27 mouse cellular contexts compared by ENCODE assay signal in genomic region chr7:144079861-144080260, GRCm38 (mm10).
A peak's percentile ranks its signal among the peaks of the same experiment; 100 is the strongest.
DNase-seq lines count a peak whose midpoint lies in the region; ATAC-seq and TF ChIP-seq lines count a peak whose summit lies in the region.
"Had no signal": no experiment of that assay in that cellular context is flagged by ENCODE, and none has a peak within 500 bp of the region (broad histone marks: within the 10 kb centered on the region; RNA-seq: fewer than 3 reads in every experiment).

No protein-coding gene starts in this region.

- no peak overlapping the region for H3K27ac ChIP-seq in kidney, adult 2 months (ENCODE audit: insufficient read depth, low read depth, low read length)
- no peak overlapping the region for H3K27ac ChIP-seq in kidney, embryonic 16.5 days (ENCODE audit: low read length)
- H3K27ac ChIP-seq: embryonic facial prominence, embryonic 10.5 days; embryonic facial prominence, embryonic 13.5 days; forebrain, embryonic 12.5 days; forebrain, embryonic 15.5 days; heart, embryonic 15.5 days; hindbrain, embryonic 10.5 days; hindbrain, embryonic 13.5 days had no signal

- no peak for TF ChIP-seq POLR2A in kidney, adult 2 months (IDR thresholded peaks at IDR 0.05; ENCODE audit: low read depth, low read length)

- H3K4me1 ChIP-seq in kidney, adult 2 months (ENCODE audit: control insufficient read depth, insufficient read depth, low read length): no peaks in the 10 kb centered on the region
- no peaks in the 10 kb centered on the region for H3K4me1 ChIP-seq in kidney, embryonic 16.5 days (ENCODE audit: insufficient read depth, low read length)
- H3K4me1 ChIP-seq: embryonic facial prominence, embryonic 10.5 days; embryonic facial prominence, embryonic 13.5 days; forebrain, embryonic 12.5 days; forebrain, embryonic 15.5 days; heart, embryonic 12.5 days; heart, embryonic 15.5 days; hindbrain, embryonic 10.5 days had no signal

- H3K27me3 ChIP-seq in kidney, adult 2 months (replicated peaks; ENCODE audit: control insufficient read depth, insufficient read depth, low read length): no peaks in the 10 kb centered on the region
- no peaks in the 10 kb centered on the region for H3K27me3 ChIP-seq in kidney, embryonic 16.5 days (ENCODE audit: insufficient read depth, low read length)
- H3K27me3 ChIP-seq: embryonic facial prominence, embryonic 13.5 days; forebrain, embryonic 12.5 days; forebrain, embryonic 15.5 days; heart, embryonic 12.5 days; heart, embryonic 15.5 days; hindbrain, embryonic 13.5 days had no signal

- WGBS in kidney, adult 2 months: 86% methylated on average over 1 of the region's 1 CpGs
- WGBS in kidney, embryonic 16.5 days: 100% methylated on average over 1 of the region's 1 CpGs

- TF ChIP-seq CTCF in kidney, adult 2 months (conservative IDR thresholded peaks at IDR 0.05; ENCODE audit: insufficient read depth, insufficient read length, low read depth, low read length): no peak

- no peaks in the 10 kb centered on the region for H3K9me3 ChIP-seq in kidney, embryonic 16.5 days (ENCODE audit: low read length)
- H3K9me3 ChIP-seq: embryonic facial prominence, embryonic 13.5 days; forebrain, embryonic 12.5 days; forebrain, embryonic 15.5 days; heart, embryonic 15.5 days; hindbrain, embryonic 13.5 days had no signal

- peak; percentile 52 for DNase-seq in kidney, adult 2 months
- peak; percentile 32 for DNase-seq in kidney, postnatal 14 days
- no peak for DNase-seq in kidney, adult 18-20 months
- DNase-seq in kidney, postnatal 36 days: peak; percentile 33 to 42
- DNase-seq: adrenal gland, adult 8-10 months; adrenal gland, postnatal 25 days; cerebellum, adult 11-12 months; cerebellum, adult 8-10 months; cerebellum, postnatal 10 days; cerebellum, postnatal 36 days; embryo, embryonic 11 days; gastrocnemius, postnatal 25 days; heart, adult 18-20 months; heart, postnatal 10 days; heart, postnatal 36 days had no signal

- ATAC-seq in kidney, embryonic 16.5 days (ENCODE audit: low FRiP score, low TSS enrichment): no peak
- ATAC-seq in activated CD4-positive, CD25-positive, alpha-beta regulatory T cell, adult 4 months: no peak
- ATAC-seq: CD4-positive, CD25-positive, alpha-beta regulatory T cell, adult 4 months; forebrain, embryonic 15.5 days had no signal

- no peaks in the 10 kb centered on the region; the same call in 1 of the 2 replicates for H3K36me3 ChIP-seq in kidney, adult 2 months (ENCODE audit: control insufficient read depth, insufficient read depth, low read length)
- no peaks in the 10 kb centered on the region for H3K36me3 ChIP-seq in kidney, embryonic 16.5 days (ENCODE audit: insufficient read depth, low read length)
- H3K36me3 ChIP-seq: embryonic facial prominence, embryonic 10.5 days; embryonic facial prominence, embryonic 13.5 days; forebrain, embryonic 12.5 days; forebrain, embryonic 15.5 days; heart, embryonic 12.5 days; heart, embryonic 15.5 days; hindbrain, embryonic 10.5 days; hindbrain, embryonic 13.5 days had no signal

- no peak overlapping the region for H3K9ac ChIP-seq in kidney, embryonic 16.5 days (replicated peaks; ENCODE audit: low read length)
- H3K9ac ChIP-seq: embryonic facial prominence, embryonic 13.5 days; forebrain, embryonic 12.5 days; forebrain, embryonic 15.5 days; heart, embryonic 12.5 days; heart, embryonic 15.5 days; hindbrain, embryonic 13.5 days had no signal

- no peak overlapping the region for H3K4me3 ChIP-seq in kidney, adult 2 months (ENCODE audit: insufficient read depth, low read depth, low read length)
- H3K4me3 ChIP-seq in kidney, embryonic 16.5 days (ENCODE audit: low read length): no peak overlapping the region
- H3K4me3 ChIP-seq: embryonic facial prominence, embryonic 10.5 days; embryonic facial prominence, embryonic 13.5 days; erythroblast, embryonic 14.5 days; forebrain, embryonic 12.5 days; forebrain, embryonic 15.5 days; heart, embryonic 12.5 days; heart, embryonic 15.5 days; hindbrain, embryonic 10.5 days; hindbrain, embryonic 13.5 days had no signal

- H3K4me2 ChIP-seq in kidney, embryonic 16.5 days (replicated peaks; ENCODE audit: low read depth, low read length): no peak overlapping the region
- H3K4me2 ChIP-seq: embryonic facial prominence, embryonic 13.5 days; forebrain, embryonic 12.5 days; forebrain, embryonic 15.5 days; heart, embryonic 12.5 days; heart, embryonic 15.5 days; hindbrain, embryonic 13.5 days had no signal
